Mouse (Mus musculus) left cerebral cortex, adult 18-20 months (tissue): ENCODE data around the gene Lpin1. TPM values are rescaled to one million over a fixed set of nuclear protein-coding genes. Genes with fewer than 3 reads are reported as not detected.

Source experiments
- DNase-seq, 2 experiments: peaks; one replicate each; pipeline ENCODE4 v3.0.0; 2021 to 2022; ENCODE audit warnings: low spot score in 2 of 2, mixed read lengths in 1 of 2
- long read RNA-seq, 2 experiments: library from polyadenylated mRNA; stranded (forward); transcript quantifications; one replicate each; pipeline ENCODE4 v2.0.0; 2021
- total RNA-seq, 2 experiments: library from RNA; stranded (reverse); gene quantifications; 2 replicates each; pipeline ENCODE4 v1.2.3; 2021

Lpin1 gene
- 10 to 100 TPM; 23.3 to 30.5 TPM for total RNA-seq
- long read RNA-seq, experiment 1, full-length matches to known transcripts, result 8 of 28 reads
- long read RNA-seq, experiment 1, partial matches to known transcripts, result 5 of 28 reads
- long read RNA-seq, experiment 1, other reads (novel, unspliced or antisense), result 15 of 28 reads
- long read RNA-seq, experiment 2, full-length matches to known transcripts, result 4 of 10 reads
- long read RNA-seq, experiment 2, partial matches to known transcripts, result 2 of 10 reads
- long read RNA-seq, experiment 2, other reads (novel, unspliced or antisense), result 4 of 10 reads

DNA sequence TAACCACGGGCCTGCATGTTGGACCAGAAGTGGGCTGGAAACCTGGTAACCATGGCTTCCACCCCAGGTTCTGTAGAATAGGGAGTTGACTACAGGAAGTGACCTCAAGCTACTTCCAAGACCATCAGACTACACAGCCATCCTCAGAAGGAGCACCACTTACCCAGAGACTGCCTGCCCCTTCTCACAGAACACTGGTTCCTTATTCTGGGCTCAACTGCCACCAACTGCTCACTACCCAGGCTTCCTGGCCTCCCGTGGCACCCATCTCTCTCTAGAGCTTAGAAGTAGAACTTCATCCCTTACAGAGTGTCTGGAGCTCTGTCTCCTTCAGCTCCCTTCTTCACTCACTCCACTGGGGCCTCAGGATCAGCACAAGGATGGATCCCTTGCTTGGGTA, at the start of gene Lpin1:
Lpin1 (minus strand) TSS at position 31 of the 400 bp plus-strand sequence.
- DNase-seq, result no peak

DNA sequence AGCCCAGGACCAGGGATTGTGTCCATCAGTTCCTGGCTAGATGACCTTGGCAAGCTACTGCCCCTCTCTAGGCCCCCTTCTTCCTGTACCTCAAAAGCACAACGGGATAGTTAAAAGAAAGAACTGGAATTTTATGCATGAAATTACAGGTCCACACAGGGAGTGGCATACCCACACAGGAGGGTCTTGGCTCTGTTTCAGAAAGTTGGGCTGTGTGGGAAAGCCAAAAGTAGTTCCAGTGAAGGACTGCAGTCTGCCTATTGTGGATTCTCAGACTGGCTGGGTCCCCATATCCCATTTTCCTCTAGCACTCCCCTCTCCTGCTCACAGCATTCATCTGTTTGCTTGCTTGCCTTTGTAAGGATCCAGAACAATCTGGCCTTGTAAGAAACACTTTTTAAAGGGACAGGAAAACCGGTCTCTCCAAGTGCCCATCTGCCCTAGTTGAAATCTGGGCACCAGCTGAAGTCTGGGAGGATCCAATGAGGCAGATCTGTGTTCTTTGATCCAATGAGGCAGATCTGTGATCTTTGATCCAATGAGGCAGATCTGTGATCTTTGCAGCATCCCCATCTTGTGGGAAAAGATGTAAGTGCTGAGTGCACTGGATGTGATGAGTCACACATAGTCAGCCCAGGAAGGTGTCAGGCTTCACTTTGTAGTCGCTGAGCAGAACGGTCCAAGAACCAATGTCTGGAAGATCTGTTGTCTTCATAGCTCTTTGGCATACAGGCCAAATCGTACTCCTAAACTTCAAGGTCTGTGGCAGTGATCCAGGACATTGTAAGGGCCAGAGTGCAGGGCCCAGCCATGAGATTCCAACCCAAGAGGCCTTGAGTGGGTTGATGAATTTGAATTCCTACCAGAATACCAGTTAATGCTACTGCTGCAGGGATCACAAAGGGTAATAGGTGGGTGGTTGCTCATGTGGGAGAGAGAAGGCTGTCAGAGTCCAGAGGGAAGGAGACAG, 46.4 kb upstream of the Lpin1 start:
- peak; percentile 18 to 22 for DNase-seq

DNA sequence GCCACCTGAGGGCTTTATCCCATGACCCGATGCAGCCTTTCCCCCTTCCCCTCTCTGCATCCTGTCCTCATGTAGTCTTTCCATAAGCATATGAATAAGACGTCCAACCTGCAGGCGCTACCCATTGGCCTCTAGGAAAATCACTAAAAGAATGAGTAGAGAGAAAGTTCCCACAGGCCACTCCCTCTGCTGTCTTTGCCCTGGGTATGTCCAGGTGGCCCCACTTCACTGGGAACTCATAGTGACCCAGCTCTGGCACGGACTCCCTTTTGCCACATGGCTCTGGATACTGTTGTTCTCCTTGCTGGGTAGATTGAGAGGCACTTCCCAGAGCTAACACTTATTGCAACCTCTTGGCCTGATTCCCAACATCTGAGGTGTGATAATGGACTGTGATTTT, 44.8 kb upstream of the Lpin1 start:
- DNase-seq, result no peak

- DNase-seq, result peak; percentile 54 to 76
Measured at GRCm38 (mm10) chr12:16653332-16654093, 42.7 kb upstream of the Lpin1 start, which contains the start of gene Ntsr2. Gene Ntsr2, plus strand, starts transcription at chr12:16653382.

- no peak for DNase-seq
Measured at GRCm38 (mm10) chr12:16649819-16650218, 39.1 kb upstream of the Lpin1 start.

- DNase-seq, result no peak
Measured at GRCm38 (mm10) chr12:16648273-16648672, 37.5 kb upstream of the Lpin1 start.

DNA sequence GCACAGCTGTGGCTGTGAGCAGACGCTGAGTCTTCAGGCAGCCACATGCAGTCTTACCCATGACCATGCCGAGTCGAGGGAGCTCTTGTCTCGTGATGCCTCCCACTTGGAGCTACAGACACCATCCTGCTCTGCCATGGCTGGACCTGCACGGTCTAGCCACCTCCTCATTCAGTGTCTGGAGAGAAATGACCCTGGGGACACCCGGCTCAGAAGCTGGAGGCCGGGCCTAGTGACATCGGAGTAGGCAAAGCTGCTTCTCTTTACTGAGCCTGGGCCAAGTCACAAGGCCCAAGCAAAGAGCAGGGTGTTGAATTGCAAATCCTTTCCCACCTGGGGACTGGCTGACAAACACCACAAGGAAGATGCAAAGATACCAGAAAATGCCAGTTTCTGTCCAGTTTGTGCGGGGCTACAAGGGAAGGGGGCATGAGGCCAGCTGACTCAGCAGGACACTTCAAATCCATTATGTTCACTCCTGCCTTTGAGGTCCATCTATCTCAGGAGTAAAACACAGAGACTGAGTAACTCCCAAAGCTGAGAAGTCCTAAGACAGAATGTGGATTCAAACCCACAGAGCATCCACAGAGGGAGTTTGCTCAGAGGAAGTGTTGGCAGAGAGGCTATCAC, 36.1 kb upstream of the Lpin1 start:
- DNase-seq, result no peak

- DNase-seq, result no peak
Measured at GRCm38 (mm10) chr12:16644698-16645097, 33.9 kb upstream of the Lpin1 start.

- DNase-seq, result peak in 1 of 2 experiments; percentile 34
Measured at GRCm38 (mm10) chr12:16643508-16644345, 33.0 kb upstream of the Lpin1 start.

DNA sequence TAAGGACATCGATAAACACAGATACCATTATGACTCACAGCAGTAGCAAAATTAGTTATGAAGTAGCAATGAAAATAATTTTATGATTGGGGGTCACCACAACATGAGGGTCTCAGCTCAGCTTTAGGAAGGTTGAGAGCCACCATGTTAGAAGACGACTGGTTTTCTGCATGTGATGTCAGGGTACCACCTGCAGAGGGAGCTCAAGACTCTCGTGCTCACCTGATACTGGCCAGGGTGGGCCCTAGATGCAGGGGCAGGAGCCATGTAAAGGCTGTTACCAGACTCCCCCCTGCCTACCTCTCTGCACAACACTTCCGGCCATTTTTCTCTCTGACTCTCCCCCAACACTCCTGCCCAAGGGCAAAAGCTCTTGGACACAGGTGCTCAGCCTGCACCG, 31.2 kb upstream of the Lpin1 start:
- no peak for DNase-seq

DNA sequence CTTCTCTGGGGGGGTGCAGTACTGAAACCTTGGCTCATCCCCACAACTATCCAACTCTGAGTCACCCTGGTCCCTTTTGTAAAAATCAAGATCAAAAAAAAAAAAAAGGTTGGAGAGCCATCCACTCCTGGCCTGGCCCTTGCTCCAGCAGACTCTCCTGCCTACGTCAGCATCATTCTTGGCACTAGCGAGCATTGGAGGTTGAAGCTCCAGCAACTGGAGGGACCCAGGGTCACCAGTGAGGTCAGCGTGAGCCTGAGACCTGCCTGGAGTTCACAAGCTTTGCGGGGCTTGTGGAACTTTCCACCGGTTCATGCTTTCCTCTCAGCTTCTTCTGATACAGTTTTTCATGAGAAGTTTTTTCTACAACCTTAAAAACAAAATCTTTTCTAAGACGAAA, 29.3 kb upstream of the Lpin1 start:
- DNase-seq, result no peak

- peak in 1 of 2 experiments; percentile 18 for DNase-seq
Measured at GRCm38 (mm10) chr12:16639078-16639771, 28.5 kb upstream of the Lpin1 start.

DNA sequence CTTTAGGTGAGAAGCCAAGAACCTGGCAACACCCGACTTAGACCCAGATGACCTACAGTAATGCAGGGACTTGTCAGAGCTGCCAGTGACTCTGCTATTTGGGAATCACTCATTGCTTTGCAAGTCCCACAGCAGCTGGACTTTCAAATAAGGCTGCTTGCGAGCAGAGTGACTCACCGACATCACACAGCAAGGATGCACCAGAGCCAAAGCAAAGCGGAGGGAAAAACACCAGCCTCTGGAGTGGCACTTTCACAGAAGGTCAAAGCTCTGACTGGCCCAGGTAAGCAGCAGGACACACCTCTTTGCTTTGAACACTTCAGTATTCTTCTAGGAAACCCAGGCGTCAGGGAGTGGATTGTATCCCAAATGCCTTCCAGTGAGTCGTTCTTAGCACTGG, 25.1 kb upstream of the Lpin1 start:
- no peak for DNase-seq

DNA sequence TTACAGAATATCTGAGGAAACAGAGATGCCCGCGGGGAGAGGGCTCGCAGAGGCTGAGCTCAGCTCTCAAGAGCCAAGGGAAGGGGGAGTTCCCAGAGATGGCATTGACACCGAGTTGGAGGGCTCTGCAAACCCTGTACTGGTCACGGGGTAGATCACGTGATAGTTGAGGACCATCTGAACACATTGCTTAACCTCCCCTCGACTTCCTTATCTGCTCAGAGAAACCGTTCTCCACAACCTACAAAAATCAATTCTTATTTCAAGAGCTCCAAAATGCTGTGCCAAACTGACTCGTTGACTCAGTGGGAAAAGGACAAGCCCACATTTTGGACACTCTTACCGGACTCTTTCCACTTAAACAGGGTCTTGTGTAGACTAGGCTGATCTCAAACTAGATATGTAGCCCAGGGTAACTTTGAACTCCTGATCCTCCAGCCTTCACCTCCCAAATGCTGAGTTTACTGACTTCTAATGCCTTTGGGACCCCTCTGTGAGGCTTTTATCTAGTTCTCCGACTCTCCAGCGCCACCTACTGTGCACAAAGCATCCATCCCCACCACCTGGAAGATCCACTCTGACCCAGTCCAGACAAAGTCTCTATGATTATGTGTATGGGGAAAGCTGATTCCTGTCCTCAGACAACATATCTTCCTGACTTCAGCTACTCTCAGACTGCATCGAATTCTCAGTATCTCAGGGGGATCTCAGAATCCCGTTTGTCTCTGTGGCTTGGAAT, 23.5 kb upstream of the Lpin1 start:
- DNase-seq, result peak in 1 of 2 experiments; percentile 61

- DNase-seq, result no peak
Measured at GRCm38 (mm10) chr12:16633235-16633634, 22.5 kb upstream of the Lpin1 start.

GRCm38 (mm10) chr12:16631423-16631822, 20.7 kb upstream of the Lpin1 start:
- no peak for DNase-seq

- no peak for DNase-seq
Measured at GRCm38 (mm10) chr12:16630866-16631185, 20.1 kb upstream of the Lpin1 start.

- DNase-seq, result no peak
Measured at GRCm38 (mm10) chr12:16630152-16630865, 19.5 kb upstream of the Lpin1 start.
